Mouse (Mus musculus): ENCODE measurements around the gene Klf6. TPM values are rescaled to one million over a fixed set of nuclear protein-coding genes. Genes with fewer than 3 reads are reported as not detected.

Klf6 gene
- total and polyA plus RNA-seq, 3 experiments: 6.6 to 21.0 (median 15.8) TPM

- in situ Hi-C loops (cut with MboI; ENCODE audit: low pct_ligation_motif_present, low pct_unique_long_range_greater_than_20kb, low sequenced_read_pairs): no loop called here
- Histone ChIP-seq H3K27ac (ENCODE audit: insufficient read depth, low read depth) (no peak overlapping the region), H3K27me3 (replicated peaks) (no peaks in the 10 kb centered on the region), H3K36me3 (replicated peaks in 1 of 2; ENCODE audit: control insufficient read depth in 1 of 2, insufficient read depth in 1 of 2, low read length in 1 of 2) (no peaks in the 10 kb centered on the region), H3K9me3 (replicated peaks; ENCODE audit: low read length) (no peaks in the 10 kb centered on the region), H3K4me3 (replicated peaks in 1 of 3; ENCODE audit: low read depth in 2 of 3, low read length in 2 of 3, poor library complexity in 1 of 3) (no peak overlapping the region), H3K4me2 (ENCODE audit: insufficient read depth, low read depth, poor library complexity, severe bottlenecking) (no peak overlapping the region), H3K79me2 (replicated peaks; ENCODE audit: control insufficient read depth, extremely low read depth, insufficient read depth, poor library complexity, severe bottlenecking) (no peaks in the 10 kb centered on the region), H3K4me1 (ENCODE audit: control insufficient read depth in 1 of 2, insufficient read depth in 2 of 2) (no peaks in the 10 kb centered on the region), H3K9ac (ENCODE audit: insufficient read depth, low read depth) (no peak overlapping the region)
- TF ChIP-seq MAZ (IDR thresholded peaks at IDR 0.05; ENCODE audit: low read depth, low read length): no peak
- no peak for TF ChIP-seq HCFC1 (IDR thresholded peaks at IDR 0.05; ENCODE audit: low read depth, low read length)
- TF ChIP-seq TBP (conservative IDR thresholded peaks at IDR 0.05; ENCODE audit: low read depth, low read length): no peak
- no peak for TF ChIP-seq CHD2 (IDR thresholded peaks at IDR 0.05; ENCODE audit: low read length)
- TF ChIP-seq E2F4 (IDR thresholded peaks at IDR 0.05; ENCODE audit: insufficient replicate concordance, low read depth, low read length): no peak
- TF ChIP-seq TCF12 (IDR thresholded peaks at IDR 0.05; ENCODE audit: low read depth, low read length): no peak
- TF ChIP-seq UBTF (IDR thresholded peaks at IDR 0.05; ENCODE audit: low read depth, low read length): no peak
- TF ChIP-seq PAX5 (IDR thresholded peaks at IDR 0.05; ENCODE audit: low read length): no peak
- dilution Hi-C loops (cut with MboI; ENCODE audit: extremely low pct_ligation_motif_present, extremely low pct_unique_long_range_greater_than_20kb, low sequenced_read_pairs): no loop called here
- DNase-seq (ENCODE audit: extremely low read depth): no peak
Observed at GRCm38 (mm10) chr13:5878748-5879147, 17.5 kb downstream of the Klf6 start.

GRCm38 (mm10) chr13:5886810-5887209, 25.5 kb downstream of the Klf6 start:
- no peak overlapping the region for H3K27ac ChIP-seq (ENCODE audit: insufficient read depth, low read depth)
- no peak overlapping the region for H3K4me3 ChIP-seq (replicated peaks in 1 of 3; ENCODE audit: low read depth in 2 of 3, low read length in 2 of 3, poor library complexity in 1 of 3)
- H3K9ac ChIP-seq (ENCODE audit: insufficient read depth, low read depth): no peak overlapping the region
- H3K9me3 ChIP-seq (replicated peaks; ENCODE audit: low read length): no peaks in the 10 kb centered on the region
- H3K4me2 ChIP-seq (ENCODE audit: insufficient read depth, low read depth, poor library complexity, severe bottlenecking): no peak overlapping the region
- H3K4me1 ChIP-seq (ENCODE audit: control insufficient read depth in 1 of 2, insufficient read depth in 2 of 2): peaks cover 4 to 10% of the 10 kb centered on the region in 2 experiments; a peak in 2 of 4 replicates
- H3K36me3 ChIP-seq (replicated peaks in 1 of 2; ENCODE audit: control insufficient read depth in 1 of 2, insufficient read depth in 1 of 2, low read length in 1 of 2): no peaks in the 10 kb centered on the region
- in situ Hi-C loops (cut with MboI; ENCODE audit: low pct_ligation_motif_present, low pct_unique_long_range_greater_than_20kb, low sequenced_read_pairs) (no loop called here), dilution Hi-C loops (cut with MboI; ENCODE audit: extremely low pct_ligation_motif_present, extremely low pct_unique_long_range_greater_than_20kb, low sequenced_read_pairs) (no loop called here)
- no peaks in the 10 kb centered on the region for H3K79me2 ChIP-seq (replicated peaks; ENCODE audit: control insufficient read depth, extremely low read depth, insufficient read depth, poor library complexity, severe bottlenecking)
- no peak for DNase-seq (ENCODE audit: extremely low read depth)
- no peaks in the 10 kb centered on the region for H3K27me3 ChIP-seq (replicated peaks)
- TF ChIP-seq PAX5 (IDR thresholded peaks at IDR 0.05; ENCODE audit: low read length): no peak
- TF ChIP-seq MAX (IDR thresholded peaks at IDR 0.05; ENCODE audit: low read length): no peak
- TF ChIP-seq UBTF (IDR thresholded peaks at IDR 0.05; ENCODE audit: low read depth, low read length): no peak
- TF ChIP-seq ZNF384 (IDR thresholded peaks at IDR 0.05; ENCODE audit: low read depth, low read length): no peak
- TF ChIP-seq NELFE (IDR thresholded peaks at IDR 0.05; ENCODE audit: low read depth, low read length): no peak
- no peak for TF ChIP-seq KAT2A (IDR thresholded peaks at IDR 0.05; ENCODE audit: insufficient replicate concordance, low read length)
- no peak for TF ChIP-seq MAZ (IDR thresholded peaks at IDR 0.05; ENCODE audit: low read depth, low read length)
- no peak for TF ChIP-seq CHD1 (IDR thresholded peaks at IDR 0.05; ENCODE audit: low read depth, low read length)
- no peak for TF ChIP-seq BHLHE40 (IDR thresholded peaks at IDR 0.05; ENCODE audit: low read depth, low read length)
- no peak for TF ChIP-seq JUND (conservative IDR thresholded peaks at IDR 0.05; ENCODE audit: low read depth, low read length)
